In the genomic region with DNA sequence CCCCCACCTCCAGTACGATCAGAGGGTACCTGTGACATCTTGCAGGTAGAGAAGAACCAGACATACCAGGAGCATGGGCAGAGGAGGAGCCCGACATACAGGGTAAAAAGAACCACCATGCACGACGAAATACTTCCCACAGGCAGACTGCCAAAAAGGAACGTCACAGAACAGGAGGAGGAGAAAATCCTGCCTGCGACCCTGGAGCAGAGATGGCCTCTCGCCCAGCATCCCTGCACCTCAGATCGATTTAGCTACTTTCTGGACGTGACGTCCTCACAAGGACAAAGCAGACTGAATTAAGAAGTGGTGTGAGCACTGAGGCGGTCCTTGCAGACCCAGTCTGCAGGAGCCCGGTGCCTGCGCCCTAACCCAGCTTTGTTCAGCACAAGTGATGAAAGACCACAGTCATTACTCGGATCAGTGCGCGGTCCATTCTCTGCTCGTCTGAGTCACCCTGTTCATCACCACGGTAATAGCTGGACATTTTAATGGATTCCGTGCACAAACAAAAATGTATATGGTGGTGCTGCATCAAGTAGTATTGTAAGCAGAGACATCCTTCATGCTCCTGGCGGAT, we compare ENCODE assay signal across 19 mouse cellular contexts.
DNase-seq lines count a peak whose midpoint lies in the region; ATAC-seq lines count a peak whose summit lies in the region.
"Had no signal": no experiment of that assay in that cellular context is flagged by ENCODE, and none has a peak within 500 bp of the region (broad histone marks: within the 10 kb centered on the region; RNA-seq: fewer than 3 reads in every experiment).

No protein-coding gene starts in this region.

- no peak overlapping the region for H3K4me3 ChIP-seq in hindbrain, embryonic 11.5 days (ENCODE audit: low read depth, low read length)
- H3K4me3 ChIP-seq in hindbrain, embryonic 10.5 days, result no peak overlapping the region
- H3K4me3 ChIP-seq in hindbrain, embryonic 16.5 days (ENCODE audit: low read length), result no peak overlapping the region
- H3K4me3 ChIP-seq in neural tube, embryonic 15.5 days (replicated peaks), result no peak overlapping the region
- H3K4me3 ChIP-seq: erythroblast, embryonic 14.5 days; heart, adult 2 months; kidney, embryonic 15.5 days; limb, embryonic 15.5 days; myocyte had no signal

- peak; percentile 16 for DNase-seq in hindbrain, embryonic 11.5 days (ENCODE audit: low spot score)
- no peak for DNase-seq in hindbrain, embryonic 10.5 days (ENCODE audit: low spot score)
- peak; percentile 22 for DNase-seq in right cerebral cortex, postnatal 4 days
- no peak for DNase-seq in right cerebral cortex, postnatal 25 days
- DNase-seq in cerebellum, adult 11 months, result no peak
- DNase-seq in thymus, postnatal 14 days, result no peak
- DNase-seq: adrenal gland, adult 2 months; cerebellum, adult 8-10 months; heart, adult 2 months; lung, adult 18-20 months; spleen, adult 18-20 months; thymus, postnatal 36 days had no signal

- H3K4me1 ChIP-seq in hindbrain, embryonic 11.5 days (replicated peaks; ENCODE audit: control insufficient read depth, insufficient read depth, low read length), result 0 out of 2 replicates have a peak, but pooled peaks cover 7% of the 10 kb centered on the region
- H3K4me1 ChIP-seq in hindbrain, embryonic 10.5 days (replicated peaks), result peaks cover 24% of the 10 kb centered on the region
- H3K4me1 ChIP-seq in hindbrain, embryonic 16.5 days (ENCODE audit: control insufficient read depth, insufficient read depth, low read depth, low read length), result peaks cover 5% of the 10 kb centered on the region
- peaks cover 28% of the 10 kb centered on the region for H3K4me1 ChIP-seq in neural tube, embryonic 15.5 days
- H3K4me1 ChIP-seq: kidney, embryonic 15.5 days; limb, embryonic 15.5 days had no signal

- no peaks in the 10 kb centered on the region for H3K27me3 ChIP-seq in hindbrain, embryonic 11.5 days (ENCODE audit: control insufficient read depth, insufficient read depth, low read length)
- H3K27me3 ChIP-seq in hindbrain, embryonic 10.5 days (ENCODE audit: insufficient read depth, poor library complexity, severe bottlenecking), result no peaks in the 10 kb centered on the region
- H3K27me3 ChIP-seq in hindbrain, embryonic 16.5 days (replicated peaks; ENCODE audit: control insufficient read depth, insufficient read depth, low read length), result no peaks in the 10 kb centered on the region
- H3K27me3 ChIP-seq in neural tube, embryonic 15.5 days (replicated peaks), result no peaks in the 10 kb centered on the region
- H3K27me3 ChIP-seq: kidney, embryonic 15.5 days; limb, embryonic 15.5 days had no signal

- no peak overlapping the region for H3K4me2 ChIP-seq in hindbrain, embryonic 11.5 days (replicated peaks; ENCODE audit: low read depth, low read length)
- 0 out of 2 replicates have a peak overlapping the region, but pooled peaks have one; percentile 0 for H3K4me2 ChIP-seq in hindbrain, embryonic 16.5 days (ENCODE audit: low read length)
- no peak overlapping the region; the same call in 1 of the 2 replicates for H3K4me2 ChIP-seq in neural tube, embryonic 15.5 days
- H3K4me2 ChIP-seq: kidney, embryonic 15.5 days; limb, embryonic 15.5 days had no signal

- no peaks in the 10 kb centered on the region for H3K9me3 ChIP-seq in hindbrain, embryonic 11.5 days (ENCODE audit: control insufficient read depth, low read length)
- no peaks in the 10 kb centered on the region for H3K9me3 ChIP-seq in hindbrain, embryonic 10.5 days
- no peaks in the 10 kb centered on the region for H3K9me3 ChIP-seq in hindbrain, embryonic 16.5 days (ENCODE audit: control insufficient read depth, low read length)
- no peaks in the 10 kb centered on the region for H3K9me3 ChIP-seq in neural tube, embryonic 15.5 days (replicated peaks)
- H3K9me3 ChIP-seq: kidney, embryonic 15.5 days; limb, embryonic 15.5 days had no signal

- no peak for ATAC-seq in hindbrain, embryonic 11.5 days (ENCODE audit: low FRiP score)
- peak; percentile 40 for ATAC-seq in hindbrain, embryonic 16.5 days
- peak; percentile 63 for ATAC-seq in neural tube, embryonic 15.5 days (ENCODE audit: low FRiP score)

- WGBS in hindbrain, embryonic 11.5 days, result 65% methylated on average over 20 of the region's 20 CpGs
- 81% methylated on average over 20 of the region's 20 CpGs for WGBS in hindbrain, embryonic 10.5 days
- WGBS in hindbrain, embryonic 16.5 days, result 37% methylated on average over 20 of the region's 20 CpGs
- WGBS in neural tube, embryonic 15.5 days, result 39% methylated on average over 20 of the region's 20 CpGs

- no peak overlapping the region for H3K9ac ChIP-seq in hindbrain, embryonic 11.5 days (ENCODE audit: low read depth, low read length)
- no peak overlapping the region for H3K9ac ChIP-seq in hindbrain, embryonic 16.5 days (ENCODE audit: low read depth, low read length)
- no peak overlapping the region for H3K9ac ChIP-seq in neural tube, embryonic 15.5 days (replicated peaks)
- H3K9ac ChIP-seq: kidney, embryonic 15.5 days; limb, embryonic 15.5 days had no signal

- no peaks in the 10 kb centered on the region for H3K36me3 ChIP-seq in hindbrain, embryonic 11.5 days (ENCODE audit: control insufficient read depth, insufficient read depth, low read length)
- H3K36me3 ChIP-seq in hindbrain, embryonic 10.5 days, result peaks cover 19% of the 10 kb centered on the region; the same call in 1 of the 2 replicates
- H3K36me3 ChIP-seq in hindbrain, embryonic 16.5 days (ENCODE audit: control insufficient read depth, insufficient read depth, low read length), result no peaks in the 10 kb centered on the region
- no peaks in the 10 kb centered on the region; the same call in 1 of the 2 replicates for H3K36me3 ChIP-seq in neural tube, embryonic 15.5 days
- H3K36me3 ChIP-seq: kidney, embryonic 15.5 days; limb, embryonic 15.5 days had no signal

- H3K27ac ChIP-seq in hindbrain, embryonic 11.5 days (ENCODE audit: low read depth, low read length), result no peak overlapping the region
- no peak overlapping the region for H3K27ac ChIP-seq in hindbrain, embryonic 10.5 days
- peak overlapping the region; percentile 57; the same call in 1 of the 2 replicates for H3K27ac ChIP-seq in hindbrain, embryonic 16.5 days (ENCODE audit: low read depth, low read length)
- H3K27ac ChIP-seq in neural tube, embryonic 15.5 days (replicated peaks), result peak overlapping the region; percentile 33; the same call in 1 of the 2 replicates
- H3K27ac ChIP-seq: heart, adult 2 months; kidney, embryonic 15.5 days; limb, embryonic 15.5 days; stomach, postnatal 0 days had no signal

Comparison
In these comparisons a context has a peak if more than half of its experiments do, and no peak if none do; other contexts are left out.
1. DNase-seq: peak in hindbrain, embryonic 11.5 days (single experiment) and right cerebral cortex, postnatal 4 days (single experiment); none in hindbrain, embryonic 10.5 days (single experiment), right cerebral cortex, postnatal 25 days (single experiment), cerebellum, adult 11 months (single experiment) and thymus, postnatal 14 days (single experiment).
2. H3K27ac ChIP-seq: peak in hindbrain, embryonic 16.5 days (single experiment) and neural tube, embryonic 15.5 days (single experiment); none in hindbrain, embryonic 11.5 days (single experiment) and hindbrain, embryonic 10.5 days (single experiment).